Mouse (Mus musculus) stomach, postnatal 0 days (tissue): ENCODE measurements at regions not wholly inside any gene's neighbourhood (a gene's known extent, or its start where the extent isn't known, plus 50 kb on each side); places are given as distances from the start of the nearest gene placed in this dataset.

Experiments used
- CTCF ChIP-seq: IDR thresholded peaks from 2 replicates; pipeline ENCODE4 v1.5.1; 2016; ENCODE audit warnings: antibody characterized with exemption, low read depth, mild to moderate bottlenecking, moderate library complexity
- EP300 ChIP-seq: optimal IDR thresholded peaks from 2 replicates; pipeline ENCODE3; 2016; ENCODE audit warnings: antibody characterized with exemption

DNA sequence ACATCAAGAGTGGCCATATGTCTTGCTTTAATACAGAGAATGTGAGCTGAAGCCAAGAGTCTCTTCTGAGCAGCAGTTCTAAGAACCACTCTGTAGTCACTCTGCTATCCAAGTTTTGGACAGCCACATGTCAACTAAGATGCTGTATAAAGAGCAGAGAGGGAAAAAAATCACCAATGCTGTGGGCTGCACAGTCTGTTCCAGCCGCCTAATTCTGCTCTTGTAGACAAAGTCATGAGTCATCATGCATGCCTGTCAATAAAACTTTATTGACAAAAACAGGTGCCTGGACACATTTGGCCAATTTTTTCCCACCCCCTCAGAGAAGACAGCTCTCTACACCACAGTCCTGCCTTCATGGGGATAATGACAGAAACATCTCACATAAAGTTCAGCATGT is 185.7 kb upstream of the Dapk1 start:
- TF ChIP-seq EP300 (no peak), CTCF (no peak)
